Mouse (Mus musculus) natural killer cell, adult 2 months (primary cell): ENCODE results near the gene Ccdc61.
"Not testable (repeated sequence)": the region's sequence is repeated elsewhere in the genome, so short reads cannot be mapped to it uniquely, and the experiment has no call there.

ENCODE experiments used
- DNase-seq, 2 experiments: peaks; one replicate each; pipeline ENCODE4 v3.0.0; 2022; ENCODE audit warnings: low spot score in 2 of 2

Gene Ccdc61

GRCm38 (mm10) chr7:18916254-18916653, 6.0 kb upstream of the Ccdc61 start:
- no peak for DNase-seq

GRCm38 (mm10) chr7:18909797-18910196, 418 bp downstream of the Ccdc61 start:
- no peak for DNase-seq

GRCm38 (mm10) chr7:18904971-18905370, 5.2 kb downstream of the Ccdc61 start:
- no peak for DNase-seq

GRCm38 (mm10) chr7:18902486-18902885, 7.7 kb downstream of the Ccdc61 start:
- no peak for DNase-seq

- DNase-seq: no peak
These were observed 9.7 kb downstream of the Ccdc61 start for GRCm38 (mm10) chr7:18900513-18900912.

- no peak for DNase-seq
These were observed 13.7 kb downstream of the Ccdc61 start for GRCm38 (mm10) chr7:18896536-18896935.

GRCm38 (mm10) chr7:18893651-18894430, 16.4 kb downstream of the Ccdc61 start:
- DNase-seq: peak; percentile 14 to 31

- DNase-seq: no peak
These were observed 17.2 kb downstream of the Ccdc61 start for GRCm38 (mm10) chr7:18893009-18893408.

- DNase-seq: peak; percentile 65 to 76
These were observed 18.2 kb downstream of the Ccdc61 start for GRCm38 (mm10) chr7:18891872-18892599.

- DNase-seq: no peak
These were observed 19.4 kb downstream of the Ccdc61 start for GRCm38 (mm10) chr7:18890848-18891247.

GRCm38 (mm10) chr7:18886963-18887362, 23.3 kb downstream of the Ccdc61 start:
- DNase-seq: no peak

GRCm38 (mm10) chr7:18884745-18885422, 25.3 kb downstream of the Ccdc61 start:
- DNase-seq: no peak

- DNase-seq: peak; percentile 53 to 66
These were observed 26.0 kb downstream of the Ccdc61 start for GRCm38 (mm10) chr7:18883991-18884744.

GRCm38 (mm10) chr7:18878691-18879090, 31.5 kb downstream of the Ccdc61 start:
- no peak for DNase-seq

- no peak for DNase-seq
These were observed 34.8 kb downstream of the Ccdc61 start for GRCm38 (mm10) chr7:18875372-18875771.

- peak; percentile 55 to 64 for DNase-seq
These were observed 37.0 kb downstream of the Ccdc61 start for GRCm38 (mm10) chr7:18873253-18873652.

- DNase-seq: no peak
These were observed 37.4 kb downstream of the Ccdc61 start for GRCm38 (mm10) chr7:18872816-18873215.

GRCm38 (mm10) chr7:18872014-18872802, 38.0 kb downstream of the Ccdc61 start:
- DNase-seq: no peak

GRCm38 (mm10) chr7:18871031-18871430, 39.2 kb downstream of the Ccdc61 start, which contains the start of gene Pglyrp1:
Gene Pglyrp1, plus strand, starts transcription at chr7:18871331.
- not testable (repeated sequence) for DNase-seq

GRCm38 (mm10) chr7:18868491-18868890, 41.7 kb downstream of the Ccdc61 start:
- DNase-seq: no peak

GRCm38 (mm10) chr7:18862801-18863200, 47.4 kb downstream of the Ccdc61 start:
- no peak for DNase-seq
